Mouse (Mus musculus): ENCODE results near the gene Myo1g. TPM values are rescaled to one million over a fixed set of nuclear protein-coding genes. Genes with fewer than 3 reads are reported as not detected.

The Myo1g gene
- total and polyA plus RNA-seq, 3 experiments: 1.4 to 7.2 (median 1.4) TPM

DNA sequence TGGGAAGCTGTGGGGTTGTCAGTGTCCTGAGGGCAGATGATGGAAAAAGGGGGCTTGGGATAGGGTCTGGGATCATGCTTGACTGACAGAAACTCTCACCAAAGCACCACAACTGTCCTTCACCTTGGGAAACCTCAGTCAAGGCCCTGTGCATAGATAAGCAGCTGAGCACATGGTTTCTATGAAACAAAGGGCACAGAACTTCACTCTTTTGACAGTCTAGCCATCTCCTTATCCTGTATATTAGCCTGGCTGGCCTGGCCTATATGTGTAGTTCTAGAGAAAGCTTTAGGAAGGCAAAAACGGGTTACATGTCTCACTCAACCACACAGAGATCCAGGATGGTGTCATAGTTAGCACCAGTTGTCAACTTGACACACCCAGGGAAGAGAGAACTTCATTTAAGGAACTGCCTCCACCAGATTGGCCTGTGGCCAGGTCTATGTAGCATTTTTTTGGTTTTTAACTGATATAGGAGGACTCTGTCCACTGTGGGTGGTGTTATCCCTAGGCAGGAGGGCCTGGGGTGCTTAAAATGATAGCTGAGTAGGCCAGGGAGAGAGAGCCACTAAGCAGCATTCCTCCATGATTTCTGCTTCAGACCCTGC lies 12.4 kb downstream of the Myo1g start:
- H3K4me1 ChIP-seq (ENCODE audit: control insufficient read depth, insufficient read depth, low read length): no peaks in the 10 kb centered on the region
- TF ChIP-seq EP300 (IDR thresholded peaks at IDR 0.05; ENCODE audit: insufficient read depth, low read depth, low read length) (no peak), POLR2A (IDR thresholded peaks at IDR 0.05; ENCODE audit: insufficient read depth, low read depth, low read length) (no peak), CTCF (IDR thresholded peaks at IDR 0.05) (no peak)
- H3K79me2 ChIP-seq (replicated peaks; ENCODE audit: control insufficient read depth, insufficient read depth, low read length): no peaks in the 10 kb centered on the region
- H3K4me3 ChIP-seq: no peak overlapping the region
- H3K36me3 ChIP-seq (ENCODE audit: control insufficient read depth, insufficient read depth, low read length): no peaks in the 10 kb centered on the region
- no peak overlapping the region for H3K9ac ChIP-seq (ENCODE audit: low read depth, low read length)
- intact Hi-C loops (cut with DNase I): no loop called here
- no peak overlapping the region for H3K27ac ChIP-seq
- H3K27me3 ChIP-seq (ENCODE audit: control insufficient read depth, insufficient read depth, low read length): no peaks in the 10 kb centered on the region
- 33% methylated on average over 1 of the region's 1 CpGs for WGBS
- DNase-seq: no peak

DNA sequence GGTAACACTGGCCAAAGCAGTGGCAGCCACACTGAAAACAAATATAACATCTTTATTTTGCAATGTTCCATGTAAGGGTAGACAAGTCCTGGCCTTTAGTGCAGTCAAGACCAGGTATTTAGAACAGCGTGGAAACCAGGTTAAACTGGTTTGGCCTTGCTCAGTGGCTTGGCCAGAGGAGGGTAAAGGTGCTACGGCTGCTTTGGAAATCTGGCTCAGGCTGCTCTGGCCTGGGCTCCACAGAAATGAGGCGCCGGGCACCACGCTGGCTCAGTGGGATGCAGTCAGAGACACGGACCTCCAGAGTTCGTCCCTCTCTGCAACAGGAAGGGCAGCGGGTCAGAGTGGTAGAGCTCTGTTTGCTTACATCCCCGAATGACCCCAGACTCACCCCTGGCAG lies 14.2 kb downstream of the Myo1g start:
- intact Hi-C loops (cut with DNase I): no loop called here
- TF ChIP-seq EP300 (IDR thresholded peaks at IDR 0.05; ENCODE audit: insufficient read depth, low read depth, low read length) (no peak), CTCF (IDR thresholded peaks at IDR 0.05) (no peak), POLR2A (IDR thresholded peaks at IDR 0.05; ENCODE audit: insufficient read depth, low read depth, low read length) (no peak)
- no peaks in the 10 kb centered on the region for H3K79me2 ChIP-seq (replicated peaks; ENCODE audit: control insufficient read depth, insufficient read depth, low read length)
- no peaks in the 10 kb centered on the region for H3K4me1 ChIP-seq (ENCODE audit: control insufficient read depth, insufficient read depth, low read length)
- 84% methylated on average over 9 of the region's 9 CpGs for WGBS
- H3K27me3 ChIP-seq (ENCODE audit: control insufficient read depth, insufficient read depth, low read length): no peaks in the 10 kb centered on the region
- H3K9ac ChIP-seq (ENCODE audit: low read depth, low read length): no peak overlapping the region
- DNase-seq: no peak
- H3K36me3 ChIP-seq (ENCODE audit: control insufficient read depth, insufficient read depth, low read length): no peaks in the 10 kb centered on the region
- no peak overlapping the region for H3K27ac ChIP-seq
- no peak overlapping the region for H3K4me3 ChIP-seq

DNA sequence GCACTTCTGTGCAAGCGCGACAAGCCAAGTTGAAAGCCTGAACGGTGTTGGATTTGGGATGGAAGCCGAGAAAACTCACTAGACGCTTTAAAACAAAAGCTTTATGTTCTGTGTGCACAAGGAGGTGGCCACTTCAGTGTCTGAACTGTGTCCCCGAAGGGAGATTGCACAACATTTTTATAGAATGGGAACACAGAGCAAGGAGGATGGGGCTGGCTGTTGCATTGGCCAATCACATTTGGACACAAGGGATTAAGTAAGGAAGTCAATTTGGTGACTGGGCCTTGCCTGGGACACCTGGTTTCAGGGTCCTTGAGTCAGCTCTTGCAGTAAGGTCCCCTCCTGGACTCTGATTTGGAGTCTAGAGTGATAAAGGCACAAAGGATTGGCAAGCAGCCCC lies 16.1 kb downstream of the Myo1g start:
- Histone ChIP-seq H3K27me3 (ENCODE audit: control insufficient read depth, insufficient read depth, low read length) (no peaks in the 10 kb centered on the region), H3K79me2 (replicated peaks; ENCODE audit: control insufficient read depth, insufficient read depth, low read length) (no peaks in the 10 kb centered on the region), H3K36me3 (ENCODE audit: control insufficient read depth, insufficient read depth, low read length) (no peaks in the 10 kb centered on the region), H3K4me1 (ENCODE audit: control insufficient read depth, insufficient read depth, low read length) (no peaks in the 10 kb centered on the region), H3K27ac (no peak overlapping the region), H3K4me3 (no peak overlapping the region), H3K9ac (ENCODE audit: low read depth, low read length) (no peak overlapping the region)
- no peak for DNase-seq
- TF ChIP-seq EP300 (IDR thresholded peaks at IDR 0.05; ENCODE audit: insufficient read depth, low read depth, low read length): no peak
- TF ChIP-seq POLR2A (IDR thresholded peaks at IDR 0.05; ENCODE audit: insufficient read depth, low read depth, low read length): no peak
- TF ChIP-seq CTCF (IDR thresholded peaks at IDR 0.05): no peak
- WGBS: 77% methylated on average over 6 of the region's 6 CpGs
- intact Hi-C loops (cut with DNase I): no loop called here

DNA sequence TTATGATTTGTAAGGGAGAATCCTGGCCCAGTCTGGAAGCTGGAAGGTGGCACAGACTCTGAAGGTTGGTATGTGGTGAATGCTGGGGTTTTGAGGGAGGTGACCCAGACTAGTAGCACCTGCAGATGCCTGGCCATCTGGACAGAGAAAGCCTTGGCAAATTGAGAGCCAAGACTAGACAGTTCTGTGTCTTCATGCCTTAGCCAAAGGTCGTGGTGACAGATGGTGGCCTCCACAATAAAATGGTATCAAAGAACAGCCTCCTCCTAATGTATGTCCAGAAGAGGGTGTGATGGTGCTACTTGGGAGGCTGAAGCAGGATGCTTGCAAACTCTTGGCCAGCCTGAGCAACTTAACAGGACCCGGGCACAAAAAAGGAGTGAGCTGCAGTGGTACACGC lies 16.5 kb downstream of the Myo1g start:
- DNase-seq: no peak
- no peak overlapping the region for H3K4me3 ChIP-seq
- intact Hi-C loops (cut with DNase I): no loop called here
- no peak overlapping the region for H3K9ac ChIP-seq (ENCODE audit: low read depth, low read length)
- no peaks in the 10 kb centered on the region for H3K36me3 ChIP-seq (ENCODE audit: control insufficient read depth, insufficient read depth, low read length)
- H3K79me2 ChIP-seq (replicated peaks; ENCODE audit: control insufficient read depth, insufficient read depth, low read length): no peaks in the 10 kb centered on the region
- H3K27ac ChIP-seq: no peak overlapping the region
- TF ChIP-seq CTCF (IDR thresholded peaks at IDR 0.05) (no peak), EP300 (IDR thresholded peaks at IDR 0.05; ENCODE audit: insufficient read depth, low read depth, low read length) (no peak), POLR2A (IDR thresholded peaks at IDR 0.05; ENCODE audit: insufficient read depth, low read depth, low read length) (no peak)
- no peaks in the 10 kb centered on the region for H3K27me3 ChIP-seq (ENCODE audit: control insufficient read depth, insufficient read depth, low read length)
- WGBS: 64% methylated on average over 3 of the region's 3 CpGs
- H3K4me1 ChIP-seq (ENCODE audit: control insufficient read depth, insufficient read depth, low read length): no peaks in the 10 kb centered on the region

DNA sequence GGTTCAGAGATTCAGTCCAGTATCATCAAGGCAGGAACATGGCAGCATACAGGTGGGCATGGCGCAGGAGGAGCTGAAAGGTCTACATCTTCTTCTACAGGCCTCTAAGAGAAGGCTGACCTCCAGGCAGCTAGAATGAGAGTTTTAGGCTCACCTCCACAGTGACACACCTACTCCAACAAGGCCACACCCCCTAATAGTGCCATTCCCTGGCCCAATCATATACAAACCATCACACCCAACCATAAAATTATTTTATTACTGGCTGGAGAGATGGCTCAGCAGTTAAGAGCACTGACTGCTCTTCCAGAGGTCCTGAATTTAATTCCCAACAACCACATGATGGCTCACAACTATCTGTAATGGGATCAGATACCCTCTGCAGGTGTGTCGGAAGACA lies 18.3 kb downstream of the Myo1g start:
- Histone ChIP-seq H3K4me1 (ENCODE audit: control insufficient read depth, insufficient read depth, low read length) (no peaks in the 10 kb centered on the region), H3K9ac (ENCODE audit: low read depth, low read length) (no peak overlapping the region), H3K27me3 (ENCODE audit: control insufficient read depth, insufficient read depth, low read length) (no peaks in the 10 kb centered on the region), H3K27ac (no peak overlapping the region), H3K36me3 (ENCODE audit: control insufficient read depth, insufficient read depth, low read length) (no peaks in the 10 kb centered on the region), H3K79me2 (replicated peaks; ENCODE audit: control insufficient read depth, insufficient read depth, low read length) (no peaks in the 10 kb centered on the region), H3K4me3 (no peak overlapping the region)
- 100% methylated on average over 2 of the region's 2 CpGs for WGBS
- intact Hi-C loops (cut with DNase I): no loop called here
- no peak for DNase-seq
- TF ChIP-seq POLR2A (IDR thresholded peaks at IDR 0.05; ENCODE audit: insufficient read depth, low read depth, low read length): no peak
- TF ChIP-seq EP300 (IDR thresholded peaks at IDR 0.05; ENCODE audit: insufficient read depth, low read depth, low read length): no peak
- no peak for TF ChIP-seq CTCF (IDR thresholded peaks at IDR 0.05)

DNA sequence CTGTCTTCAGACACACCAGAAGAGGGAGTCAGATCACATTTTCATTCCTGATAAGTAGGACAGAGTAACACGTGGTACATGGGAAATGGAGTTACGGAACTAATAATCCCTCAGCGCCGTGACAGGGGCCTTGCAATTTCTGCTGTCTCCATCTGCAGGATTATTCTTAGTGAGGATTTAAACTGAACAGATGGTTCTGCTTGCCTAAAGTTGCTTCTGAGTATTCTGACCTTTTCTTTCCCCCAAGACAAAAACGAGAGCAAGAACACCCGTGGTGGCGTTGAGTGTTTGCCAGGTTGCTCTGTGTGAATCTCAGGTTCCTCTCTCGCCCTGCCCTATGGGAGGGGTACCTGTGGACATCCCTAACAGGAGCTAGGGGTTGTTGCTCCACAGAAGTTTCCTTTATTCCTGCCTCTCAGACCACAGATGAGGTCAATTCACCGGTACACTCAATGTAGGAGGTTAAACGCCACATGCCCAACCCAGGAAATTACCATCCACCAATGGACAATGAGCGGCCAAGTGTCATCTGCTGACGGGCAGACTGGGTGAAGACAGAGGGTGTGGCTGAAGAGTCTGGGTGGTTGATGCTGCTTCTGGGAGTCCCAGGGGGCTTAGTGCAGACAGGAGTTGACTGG lies 23.3 kb downstream of the Myo1g start:
- Histone ChIP-seq H3K36me3 (ENCODE audit: control insufficient read depth, insufficient read depth, low read length) (no peaks in the 10 kb centered on the region), H3K27me3 (ENCODE audit: control insufficient read depth, insufficient read depth, low read length) (no peaks in the 10 kb centered on the region), H3K4me3 (no peak overlapping the region), H3K4me1 (ENCODE audit: control insufficient read depth, insufficient read depth, low read length) (no peaks in the 10 kb centered on the region), H3K9ac (ENCODE audit: low read depth, low read length) (no peak overlapping the region), H3K79me2 (replicated peaks; ENCODE audit: control insufficient read depth, insufficient read depth, low read length) (no peaks in the 10 kb centered on the region), H3K27ac (no peak overlapping the region)
- intact Hi-C loops (cut with DNase I): no loop called here
- 68% methylated on average over 12 of the region's 12 CpGs for WGBS
- DNase-seq: no peak
- no peak for TF ChIP-seq EP300 (IDR thresholded peaks at IDR 0.05; ENCODE audit: insufficient read depth, low read depth, low read length)
- TF ChIP-seq POLR2A (IDR thresholded peaks at IDR 0.05; ENCODE audit: insufficient read depth, low read depth, low read length): no peak
- TF ChIP-seq CTCF (IDR thresholded peaks at IDR 0.05): no peak

Data from heart, adult 2 months (tissue).